Mouse (Mus musculus): ENCODE measurements at regions not wholly inside any gene's neighbourhood (a gene's known extent, or its start where the extent isn't known, plus 50 kb on each side); places are given as distances from the start of the nearest gene placed in this dataset.

- no peak for TF ChIP-seq MYOG (IDR thresholded peaks at IDR 0.05; ENCODE audit: control insufficient read depth, extremely low read depth, insufficient read length)
- no peak for TF ChIP-seq CTCF (IDR thresholded peaks at IDR 0.05; ENCODE audit: control insufficient read depth, insufficient read depth, insufficient read length)
- TF ChIP-seq USF1 (IDR thresholded peaks at IDR 0.05; ENCODE audit: low read depth) = no peak
- TF ChIP-seq MAX (IDR thresholded peaks at IDR 0.05) = no peak
These were observed 330.1 kb downstream of the 1700129C05Rik start for GRCm38 (mm10) chr14:58812585-58812984.

Measured in C2C12 (cell line).